Comparison of ENCODE assay signal across 1 mouse cellular context in genomic region chr2:127308660-127309059, GRCm38 (mm10).
TF ChIP-seq lines count a peak whose summit lies in the region.

No protein-coding gene starts in this region.

TF ChIP-seq in CH12.LX, 34 proteins besides CTCF, POLR2A, EP300 and RAD21 (continued from another document):
- 0 out of 2 replicates have a peak, but pooled peaks have one; percentile 4 for TF ChIP-seq ZNF384 (IDR thresholded peaks at IDR 0.05; ENCODE audit: low read depth, low read length)
TF ChIP-seq in CH12.LX: peak in this region for 6.
